Mouse (Mus musculus): Measurements from ENCODE around the gene Akt2.
A peak's percentile ranks its signal among the peaks of the same experiment; 100 is the strongest.

Gene Akt2

DNA sequence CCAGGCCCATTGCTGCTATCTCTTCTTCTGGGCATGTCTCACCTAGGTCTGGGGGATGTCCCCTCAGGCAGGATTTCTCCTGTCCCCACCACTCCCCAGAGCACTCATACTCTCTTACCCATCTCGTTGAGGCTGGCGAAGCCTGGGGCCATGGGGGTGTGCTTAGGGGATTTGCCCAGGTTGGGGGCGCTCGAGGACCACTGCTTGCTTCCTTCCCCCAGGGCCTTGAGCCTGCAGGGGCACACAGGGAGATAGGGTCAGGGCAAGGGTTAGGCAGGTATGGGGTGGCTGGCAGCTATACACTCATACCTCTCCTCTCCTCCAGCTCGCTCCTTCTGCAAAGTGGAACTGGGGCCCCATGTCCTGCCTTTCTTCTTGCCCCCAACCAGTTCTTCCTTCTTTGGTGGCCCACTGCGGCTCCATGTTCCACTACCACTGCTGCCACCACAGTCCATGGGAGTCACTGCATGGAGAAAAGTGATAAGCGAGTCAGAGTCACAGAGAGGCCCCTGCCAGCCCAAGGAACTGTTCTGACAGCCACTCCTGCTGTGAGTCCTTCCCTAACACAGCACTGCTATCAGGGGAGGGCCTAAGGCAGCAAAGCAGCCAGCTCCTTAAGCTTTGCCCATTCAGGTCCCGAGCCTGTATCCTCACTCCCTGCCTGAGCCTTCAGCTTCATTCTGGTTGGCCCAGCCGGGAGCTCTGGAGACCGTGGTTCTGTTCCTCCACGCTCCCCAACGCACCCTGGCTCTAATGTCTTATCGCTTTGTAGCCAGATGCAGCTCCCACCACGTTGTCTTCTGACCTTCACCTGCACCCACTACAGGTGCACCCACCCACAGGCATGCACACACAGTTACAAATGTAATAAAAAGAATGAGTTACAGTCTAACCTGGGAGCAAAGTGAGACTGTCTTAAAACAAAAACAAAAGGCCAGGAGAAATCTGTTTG is 67.6 kb downstream of the Akt2 start:
- no peak for DNase-seq (ENCODE audit: low read depth, low spot score)

DNA sequence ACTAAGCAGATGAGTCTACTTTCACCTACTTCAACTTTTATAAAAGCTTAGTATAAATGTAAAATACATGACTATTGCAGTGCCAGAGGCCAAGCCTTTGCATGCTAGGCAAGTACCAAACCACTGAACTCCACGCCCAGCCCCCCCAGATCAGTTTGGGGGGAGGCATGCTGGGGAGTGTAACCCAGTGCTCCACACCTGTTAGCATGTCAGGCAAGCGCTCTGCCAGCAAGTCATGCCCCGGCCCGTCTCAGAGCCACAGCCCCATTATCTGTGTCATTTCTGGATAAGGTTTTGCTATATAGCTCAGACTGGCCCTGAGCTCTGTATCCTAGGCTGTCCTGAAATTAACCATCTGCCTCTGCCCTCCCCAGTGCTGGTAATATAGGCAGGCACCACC is 70.7 kb downstream of the Akt2 start:
- DNase-seq (ENCODE audit: low read depth, low spot score) = no peak

DNA sequence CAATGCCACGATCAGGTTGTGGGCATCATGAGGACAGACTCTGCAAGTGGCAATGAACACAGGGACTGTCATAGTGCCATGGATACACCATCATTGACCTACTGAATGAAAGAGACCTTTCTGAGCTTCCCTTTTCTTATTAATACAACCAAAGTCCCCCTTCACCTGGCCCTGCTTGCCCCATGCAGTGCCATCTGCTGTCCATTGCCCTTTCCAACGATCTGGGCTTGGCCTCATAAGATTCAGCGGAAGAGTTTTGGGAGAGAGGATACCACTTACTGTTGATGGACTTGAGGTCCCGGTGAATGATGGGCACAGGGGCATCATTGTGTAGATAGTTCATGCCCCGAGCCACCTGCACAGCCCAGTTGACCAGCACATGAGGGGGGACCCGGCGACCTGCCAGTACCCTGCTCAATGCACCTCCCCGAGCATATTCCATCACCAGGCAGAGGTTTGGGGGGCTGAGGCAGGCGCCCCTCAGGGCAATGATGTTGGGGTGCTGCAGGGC is 81.8 kb downstream of the Akt2 start:
- DNase-seq (ENCODE audit: low read depth, low spot score) = no peak

DNA sequence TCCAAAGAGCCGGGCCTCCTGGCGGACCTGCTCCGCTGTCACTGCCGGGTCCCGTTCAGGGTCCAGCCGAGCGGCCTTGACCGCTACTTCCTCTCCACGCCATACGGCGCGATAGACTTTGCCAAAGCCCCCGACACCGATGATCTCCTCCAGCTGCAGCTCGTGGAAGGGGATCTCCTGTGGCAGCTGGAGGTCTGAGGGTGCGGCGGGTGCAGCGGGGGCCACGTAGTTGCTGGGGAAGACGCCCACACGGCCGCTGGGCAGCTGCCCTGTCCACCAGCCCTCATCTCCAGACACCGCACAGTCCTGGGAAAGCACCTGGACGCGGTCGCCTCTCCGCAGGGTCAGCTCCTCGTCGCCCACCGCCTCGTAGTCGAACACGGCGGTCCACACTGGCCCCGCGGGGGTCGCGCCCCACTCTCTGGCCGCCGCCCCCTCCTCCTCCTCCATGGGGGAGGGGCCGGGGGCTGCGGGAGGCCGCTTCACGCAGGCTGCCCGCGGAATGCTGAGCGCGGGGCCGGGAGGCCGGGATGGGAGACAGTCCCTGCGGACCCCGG is 82.3 kb downstream of the Akt2 start:
- peak; percentile 32 for DNase-seq (ENCODE audit: low read depth, low spot score)

DNA sequence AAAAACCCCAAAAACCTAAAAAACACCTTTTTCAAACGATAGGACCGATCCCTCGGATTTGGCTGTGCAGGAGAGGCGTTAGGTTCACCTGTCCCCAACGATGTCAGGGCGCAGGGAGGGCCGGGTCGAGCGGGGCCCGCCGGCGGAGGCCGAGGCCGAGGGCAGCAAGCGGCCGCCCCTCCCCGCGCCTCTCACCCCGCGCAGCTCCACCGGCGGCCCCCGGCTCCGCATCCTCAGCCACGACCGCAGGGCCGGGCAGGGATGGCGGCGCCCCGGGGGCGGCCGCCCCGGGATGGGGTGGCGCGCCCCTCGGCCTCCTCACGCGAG is 82.8 kb downstream of the Akt2 start:
- no peak for DNase-seq (ENCODE audit: low read depth, low spot score)

DNA sequence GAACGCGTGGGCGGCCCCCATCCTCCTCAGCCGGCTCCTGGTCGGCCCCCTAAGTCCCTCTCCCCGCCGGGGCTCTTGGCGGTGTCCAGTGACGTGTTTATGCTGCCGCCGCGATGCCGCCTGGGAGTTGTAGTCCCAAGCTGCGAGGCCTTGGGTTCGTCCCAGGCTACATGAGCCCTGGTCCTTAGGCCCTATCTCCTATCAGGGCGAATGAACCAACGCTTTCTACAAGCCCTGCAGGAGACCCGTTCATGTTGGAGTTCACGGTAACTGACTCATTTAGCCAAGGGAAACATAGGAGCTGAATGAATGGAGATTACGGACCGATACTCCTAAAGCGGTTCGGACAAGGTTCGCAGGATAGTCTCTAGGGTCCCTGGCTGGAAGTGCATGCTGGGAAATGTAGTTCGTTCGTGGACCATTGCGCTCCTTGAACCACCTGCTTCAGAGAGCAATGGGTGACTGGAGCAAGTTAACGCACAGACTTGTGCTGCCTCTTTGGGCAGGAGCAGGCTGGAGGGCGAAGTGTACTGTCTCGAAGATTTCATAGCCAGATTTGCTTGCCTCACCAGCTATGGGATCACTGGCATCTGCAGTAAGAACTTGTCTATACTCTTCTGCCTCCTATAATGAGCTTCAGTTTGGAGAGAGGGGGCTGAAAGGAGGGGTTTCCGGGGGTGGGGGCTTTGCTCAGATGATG is 83.3 kb downstream of the Akt2 start, which contains the start of gene Map3k10:
Map3k10 (minus strand) TSS at position 77 of the 700 bp plus-strand sequence.
- DNase-seq (ENCODE audit: low read depth, low spot score) = peak; percentile 94

DNA sequence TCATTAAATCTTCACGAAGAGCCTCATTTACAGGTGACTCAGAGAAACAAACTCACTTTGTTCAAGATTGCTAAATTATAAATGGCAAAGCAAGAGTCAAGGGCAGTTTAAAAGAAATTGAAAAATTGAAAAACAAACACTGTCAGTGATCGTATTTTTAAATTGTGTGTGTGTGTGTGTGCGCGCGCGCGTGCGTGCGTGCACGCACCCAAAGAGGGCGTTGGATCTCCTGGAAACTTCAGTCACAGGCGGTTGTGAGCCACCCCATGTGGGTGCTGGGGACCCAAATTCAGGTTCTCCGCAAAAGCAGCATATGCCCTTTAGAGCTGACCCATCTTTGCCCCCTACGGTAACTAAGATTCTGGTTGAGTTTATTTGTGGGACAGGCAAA is 83.9 kb downstream of the Akt2 start:
- DNase-seq (ENCODE audit: low read depth, low spot score) = no peak

DNA sequence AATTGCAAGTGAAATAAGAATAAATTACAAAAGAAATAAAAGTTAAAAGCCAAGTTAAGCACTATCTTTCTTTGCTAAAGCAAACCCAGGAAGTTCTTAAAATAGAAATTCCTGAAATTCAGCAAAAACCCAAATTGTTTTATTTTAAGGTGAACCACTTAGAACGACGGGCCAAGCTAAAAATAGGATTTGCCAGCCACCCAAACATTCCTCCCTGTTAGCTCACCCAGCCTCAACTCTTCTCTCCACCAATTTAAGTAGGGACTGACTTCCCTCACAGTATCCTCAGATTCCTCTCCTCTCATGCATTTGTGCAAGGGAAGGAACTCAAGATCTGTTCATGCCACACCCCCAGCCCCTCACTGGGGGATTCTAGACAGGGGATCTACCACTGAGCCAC is 91.9 kb downstream of the Akt2 start:
- DNase-seq (ENCODE audit: low read depth, low spot score) = no peak

DNA sequence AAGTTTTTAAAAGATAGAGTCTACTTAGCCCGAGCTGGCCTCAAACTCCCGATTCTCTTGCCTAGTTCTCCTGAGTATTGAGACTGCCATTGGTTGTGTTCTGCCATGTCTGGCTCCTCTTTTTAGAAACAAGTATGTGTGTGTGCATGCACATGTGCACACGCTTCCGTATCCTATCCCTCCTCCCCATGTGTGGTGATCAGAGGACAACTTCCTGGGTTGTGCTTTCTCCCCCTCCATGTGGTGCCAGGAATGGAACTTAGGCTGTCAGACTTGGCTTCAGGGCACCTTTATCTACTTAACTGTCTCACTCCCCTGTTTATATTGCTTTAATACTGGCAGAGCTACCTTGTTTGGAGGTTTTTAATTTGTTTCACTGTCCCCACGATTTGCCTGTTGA is 93.9 kb downstream of the Akt2 start:
- DNase-seq (ENCODE audit: low read depth, low spot score) = no peak

DNA sequence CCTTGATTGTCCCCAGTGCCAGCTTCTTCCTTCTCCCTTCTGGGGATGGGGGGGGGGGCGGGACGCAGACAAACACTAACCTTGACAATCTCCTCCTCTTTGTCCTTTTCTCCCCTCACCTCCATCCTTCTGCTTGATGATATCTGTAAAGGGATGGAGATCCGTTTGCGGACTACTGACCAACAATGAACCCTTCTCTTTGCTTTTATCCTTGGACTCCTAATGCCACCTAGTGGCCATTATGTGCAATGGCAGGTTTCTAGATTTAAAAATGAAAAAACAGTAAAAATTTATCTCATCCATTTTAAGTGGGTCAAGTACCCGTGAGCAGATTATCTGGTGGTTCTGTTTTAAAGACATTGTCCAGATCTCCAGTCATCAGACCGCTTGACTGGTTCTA is 94.3 kb downstream of the Akt2 start:
- peak; percentile 47 for DNase-seq (ENCODE audit: low read depth, low spot score)

DNA sequence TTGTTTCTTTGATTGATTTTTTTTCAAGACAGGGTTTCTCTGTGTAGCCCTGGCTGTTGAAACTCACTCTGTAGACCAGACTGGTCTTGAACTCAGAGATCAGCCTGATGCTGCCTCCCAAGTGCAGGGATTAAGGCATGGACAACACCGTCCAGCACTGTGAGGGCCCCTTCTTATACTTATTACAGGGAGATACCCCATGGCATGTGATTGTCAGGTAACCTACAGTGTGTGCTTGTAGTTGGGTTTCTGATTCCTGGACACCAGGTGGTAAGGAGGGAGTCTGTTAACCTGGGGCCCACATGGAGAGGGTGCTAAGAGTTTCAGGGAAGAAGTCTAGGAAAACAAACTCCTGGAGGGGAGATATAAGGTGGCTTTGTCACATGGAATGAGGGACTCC is 95.7 kb downstream of the Akt2 start:
- DNase-seq (ENCODE audit: low read depth, low spot score) = no peak

DNA sequence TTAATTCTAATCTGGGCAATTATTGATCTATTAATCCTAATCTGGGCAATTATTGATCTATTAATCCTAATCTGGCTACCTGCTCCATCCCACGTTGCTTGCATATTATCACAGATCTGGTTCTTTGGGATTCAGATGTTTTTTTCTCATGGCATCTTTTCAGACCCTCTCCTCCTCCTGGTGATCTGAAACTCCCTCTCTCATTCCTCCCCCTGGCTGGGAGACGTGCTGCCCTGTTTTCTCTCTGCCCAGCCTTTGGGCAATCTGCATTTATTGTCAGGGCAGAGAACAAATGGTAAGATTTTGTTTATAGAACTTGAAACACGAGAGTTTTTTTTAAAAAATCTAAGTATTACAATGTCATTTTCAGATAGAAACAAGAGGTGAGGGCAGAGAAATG is 96.5 kb downstream of the Akt2 start:
- DNase-seq (ENCODE audit: low read depth, low spot score) = no peak

DNA sequence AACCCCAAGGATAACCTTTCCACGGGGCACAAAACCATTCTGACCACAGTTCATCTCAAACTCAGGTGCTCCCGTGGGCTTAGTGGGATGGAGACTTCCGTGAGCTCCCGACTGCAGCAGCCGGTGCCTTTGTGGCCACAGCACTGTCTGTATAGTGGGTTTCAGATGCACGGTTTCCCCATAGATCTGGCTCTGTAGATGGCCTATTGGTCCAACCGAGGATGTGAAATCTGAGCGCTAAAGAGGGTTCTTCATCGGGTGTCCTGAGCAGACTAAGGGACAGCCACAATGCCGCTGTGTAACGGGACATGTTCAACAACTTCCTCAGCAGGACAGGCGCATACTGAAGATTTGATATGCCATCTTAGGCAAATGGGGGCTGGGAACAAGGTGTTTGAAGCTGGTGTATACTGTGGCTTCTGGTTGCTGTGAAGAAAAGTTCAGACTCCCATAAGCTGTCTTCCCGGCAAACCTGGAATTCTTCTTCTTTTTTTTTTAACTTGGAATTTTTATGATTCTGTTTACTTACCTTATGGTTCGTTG is 97.0 kb downstream of the Akt2 start:
- peak; percentile 23 for DNase-seq (ENCODE audit: low read depth, low spot score)

DNA sequence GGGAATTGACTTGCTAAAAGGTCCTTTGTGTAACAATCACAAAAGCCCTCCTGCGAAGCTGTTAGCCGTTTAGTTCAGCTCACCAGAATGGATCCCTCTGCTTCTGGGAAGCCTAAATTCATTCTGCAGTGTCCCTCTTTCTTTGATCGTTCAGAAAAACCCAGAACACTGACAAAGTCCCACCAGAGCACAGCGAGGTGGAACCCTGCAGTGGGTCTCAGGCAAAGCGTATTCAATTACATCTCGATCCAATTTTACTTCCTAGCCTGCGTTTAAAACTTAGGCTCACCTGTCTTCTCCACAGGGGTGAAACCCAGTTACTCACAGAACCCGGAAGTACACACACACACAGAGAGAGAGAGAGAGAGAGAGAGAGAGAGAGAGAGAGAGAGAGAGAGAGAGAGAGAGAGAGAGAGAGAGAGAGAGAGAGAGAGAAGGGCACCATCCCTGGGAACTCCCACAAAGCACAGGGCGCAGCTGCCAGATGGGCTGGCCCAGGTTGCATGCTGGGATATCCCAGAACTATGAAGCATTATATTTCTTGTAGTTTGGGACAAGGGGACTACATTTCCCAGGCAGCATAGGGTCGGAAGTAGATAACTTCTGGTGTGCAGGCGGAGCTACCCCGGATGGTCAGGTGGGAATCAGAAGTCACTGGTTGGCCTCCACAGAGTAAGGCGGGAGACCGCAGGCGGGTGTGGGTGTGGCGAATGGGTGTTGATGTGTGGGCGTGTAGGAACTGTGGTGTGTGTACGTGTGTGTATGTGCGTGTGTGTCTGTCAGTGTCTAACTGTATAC is 97.7 kb downstream of the Akt2 start, which contains the start of gene Zfp607b:
Zfp607b (plus strand) TSS at position 526 of the 798 bp plus-strand sequence.
- DNase-seq (ENCODE audit: low read depth, low spot score) = peak; percentile 98
